Mouse (Mus musculus) brain, adult 10 weeks (tissue): ENCODE measurements around the gene Grin1. TPM values are rescaled to one million over a fixed set of nuclear protein-coding genes. Genes with fewer than 3 reads are reported as not detected.

Experiments
- polyA plus RNA-seq: library from polyadenylated mRNA; stranded (reverse); fragments of 350-450 nt; fragmentation: Illumina TruSeq; extraction: RNeasy Lipid Tissue Mini Kit (QIAGEN cat#74804); gene quantifications from one replicate; pipeline ENCODE4 v1.2.3, GENCODE M21; 2015; ENCODE audit warnings: low read depth, low replicate concordance

Grin1 gene
- 267 TPM for polyA plus RNA-seq

GRCm38 (mm10) chr2:25318971-25319773 lies at the start of gene Grin1:
TSS of gene Grin1 (minus strand) at chr2:25319187.

GRCm38 (mm10) chr2:25365091-25365761 lies 46.2 kb upstream of the Grin1 start, which contains the start of gene Uap1l1:
TSS of gene Uap1l1 (minus strand) at chr2:25365682.

GRCm38 (mm10) chr2:25356208-25357079 lies 37.5 kb upstream of the Grin1 start, which contains the start of gene Dpp7:
TSS of gene Dpp7 (minus strand) at chr2:25356359.

GRCm38 (mm10) chr2:25332286-25333160 lies 13.5 kb upstream of the Grin1 start, which contains the start of gene Man1b1:
TSS of gene Man1b1 (plus strand) at chr2:25332338.

GRCm38 (mm10) chr2:25289651-25290050 lies 29.3 kb downstream of the Grin1 start, which contains the start of gene Lrrc26:
TSS of gene Lrrc26 (plus strand) at chr2:25289915.

GRCm38 (mm10) chr2:25287927-25288649 lies 30.9 kb downstream of the Grin1 start, which contains the start of gene Tmem210:
TSS of gene Tmem210 (plus strand) at chr2:25288145.

GRCm38 (mm10) chr2:25271827-25272511 lies 47.0 kb downstream of the Grin1 start, which contains the start of the genes Ssna1 and Anapc2:
TSS of gene Ssna1 (minus strand) at chr2:25272438.
TSS of gene Anapc2 (plus strand) at chr2:25272478.

GRCm38 (mm10) chr2:25262291-25262767 lies 56.7 kb downstream of the Grin1 start, which contains the start of gene Tprn:
TSS of gene Tprn (plus strand) at chr2:25262618.

GRCm38 (mm10) chr2:25255284-25255779 lies 63.7 kb downstream of the Grin1 start, which contains the start of gene Tmem203:
TSS of gene Tmem203 (plus strand) at chr2:25255439.

GRCm38 (mm10) chr2:25246183-25247072 lies 72.6 kb downstream of the Grin1 start, which contains the start of gene AL732309.1:
TSS of gene AL732309.1 (minus strand) at chr2:25246863.

GRCm38 (mm10) chr2:25242101-25242506 lies 76.9 kb downstream of the Grin1 start, which contains the start of the genes Rnf208 and Cysrt1:
TSS of gene Rnf208 (plus strand) at chr2:25242255.
TSS of gene Cysrt1 (minus strand) at chr2:25242452.

Other genes with a start within 250 kb of the Grin1 start
- not detected for gene Entpd8, start 238.9 kb downstream of the Grin1 start, polyA plus RNA-seq
- gene Noxa1, start 224.0 kb downstream of the Grin1 start, polyA plus RNA-seq, result not detected
- gene Nrarp, start 138.4 kb downstream of the Grin1 start, polyA plus RNA-seq, result 13.6 TPM
- gene Tor4a, start 122.3 kb downstream of the Grin1 start, polyA plus RNA-seq, result 2.9 TPM
- gene Nelfb, start 107.7 kb downstream of the Grin1 start, polyA plus RNA-seq, result 47.7 TPM
- gene Stpg3, start 104.5 kb downstream of the Grin1 start, polyA plus RNA-seq, result not detected
- gene Fam166a, start 100.4 kb downstream of the Grin1 start, polyA plus RNA-seq, result not detected
- 563 TPM for gene Tubb4b, start 94.5 kb downstream of the Grin1 start, polyA plus RNA-seq
- gene Slc34a3, start 84.8 kb downstream of the Grin1 start, polyA plus RNA-seq, result not detected
- not detected for gene Rnf224, start 82.4 kb downstream of the Grin1 start, polyA plus RNA-seq
- gene Rnf208, start 76.9 kb downstream of the Grin1 start, polyA plus RNA-seq, result 180 TPM
- gene Cysrt1, start 76.7 kb downstream of the Grin1 start, polyA plus RNA-seq, result not detected
- 6.7 TPM for gene AL732309.1, start 72.3 kb downstream of the Grin1 start, polyA plus RNA-seq
- gene Tmem203, start 63.7 kb downstream of the Grin1 start, polyA plus RNA-seq, result 19.6 TPM
- 23.4 TPM for gene Tprn, start 56.6 kb downstream of the Grin1 start, polyA plus RNA-seq
- gene Ssna1, start 46.7 kb downstream of the Grin1 start, polyA plus RNA-seq, result 92.1 TPM
- gene Anapc2, start 46.7 kb downstream of the Grin1 start, polyA plus RNA-seq, result 89.9 TPM
- gene Tmem210, start 31.0 kb downstream of the Grin1 start, polyA plus RNA-seq, result not detected
- not detected for gene Lrrc26, start 29.3 kb downstream of the Grin1 start, polyA plus RNA-seq
- 51.8 TPM for gene Man1b1, start 13.2 kb upstream of the Grin1 start, polyA plus RNA-seq
- gene Dpp7, start 37.2 kb upstream of the Grin1 start, polyA plus RNA-seq, result 38.1 TPM
- gene Uap1l1, start 46.5 kb upstream of the Grin1 start, polyA plus RNA-seq, result 27.2 TPM
- 2.5 TPM for gene Sapcd2, start 53.1 kb upstream of the Grin1 start, polyA plus RNA-seq
- 11.2 TPM for gene Entpd2, start 76.7 kb upstream of the Grin1 start, polyA plus RNA-seq
- 274 TPM for gene Npdc1, start 80.2 kb upstream of the Grin1 start, polyA plus RNA-seq
- 1.1 TPM for gene Fut7, start 104.1 kb upstream of the Grin1 start, polyA plus RNA-seq
- 105 TPM for gene Abca2, start 109.5 kb upstream of the Grin1 start, polyA plus RNA-seq
- gene Clic3, start 137.7 kb upstream of the Grin1 start, polyA plus RNA-seq, result not detected
- 96.2 TPM for gene Paxx, start 141.9 kb upstream of the Grin1 start, polyA plus RNA-seq
- 2,295 TPM for gene Ptgds, start 150.9 kb upstream of the Grin1 start, polyA plus RNA-seq
- not detected for gene Lcn12, start 174.7 kb upstream of the Grin1 start, polyA plus RNA-seq
- 96.2 TPM for gene Fbxw5, start 181.6 kb upstream of the Grin1 start, polyA plus RNA-seq
- gene C8g, start 182.5 kb upstream of the Grin1 start, polyA plus RNA-seq, result 1.9 TPM
- 10.6 TPM for gene Traf2, start 227.8 kb upstream of the Grin1 start, polyA plus RNA-seq
- 365 TPM for gene Edf1, start 238.7 kb upstream of the Grin1 start, polyA plus RNA-seq